Mouse (Mus musculus) midbrain, embryonic 11.5 days (tissue): ENCODE results near the gene Gcsam. TPM values are rescaled to one million over a fixed set of nuclear protein-coding genes. Genes with fewer than 3 reads are reported as not detected.

Experiments used
- ATAC-seq: fragments of 200-750 bp; cut with Nextera tagmentation; 2 replicates; pipeline ENCODE4 v1.8.0; 2017; ENCODE audit warnings: moderate TSS enrichment, moderate library complexity; ENCODE audit not compliant: low FRiP score
- DNase-seq: peaks from one replicate; pipeline ENCODE4 v3.0.0; 2015; ENCODE audit warnings: low spot score; ENCODE audit errors: missing footprints
- H3K27ac ChIP-seq: fragments of 300-500 bp; sonication (generic); 2 replicates; pipeline ENCODE4 v1.5.1; 2014; ENCODE audit warnings: low read depth, low read length
- H3K27me3 ChIP-seq: fragments of 300-500 bp; sonication (generic); 2 replicates; pipeline ENCODE4 v1.6.1; 2014; ENCODE audit warnings: mild to moderate bottlenecking, low read length, moderate library complexity, mixed read lengths; ENCODE audit not compliant: control insufficient read depth, insufficient read depth
- H3K36me3 ChIP-seq: fragments of 300-500 bp; sonication (generic); 2 replicates; pipeline ENCODE4 v1.6.1; 2014; ENCODE audit warnings: mild to moderate bottlenecking, low read length, moderate library complexity, mixed read lengths; ENCODE audit not compliant: control insufficient read depth, insufficient read depth
- H3K4me1 ChIP-seq: fragments of 300-500 bp; sonication (generic); 2 replicates; pipeline ENCODE4 v1.6.1; 2014; ENCODE audit warnings: low read length; ENCODE audit not compliant: control insufficient read depth, insufficient read depth
- H3K4me2 ChIP-seq: fragments of 300-500 bp; sonication (generic); 2 replicates; pipeline ENCODE4 v1.6.1; 2014; ENCODE audit warnings: mild to moderate bottlenecking, moderate library complexity
- H3K4me3 ChIP-seq: fragments of 300-500 bp; sonication (generic); 2 replicates; pipeline ENCODE4 v1.5.1; 2014; ENCODE audit warnings: low read depth, low read length
- H3K9ac ChIP-seq: fragments of 300-500 bp; sonication (generic); 2 replicates; pipeline ENCODE4 v1.6.1; 2014; ENCODE audit warnings: low read length
- H3K9me3 ChIP-seq: fragments of 300-500 bp; sonication (generic); 2 replicates; pipeline ENCODE4 v1.6.1; 2016; ENCODE audit warnings: low read length; ENCODE audit not compliant: control insufficient read depth
- WGBS: fragments of 180-500 bp; shearing (Covaris S2); extraction: QIAGEN DNeasy Blood & Tissue Kit; methylation state at CpG from one replicate; pipeline ENCODE4 v1.1.7; 2014; 5-methylcytosine and 5-hydroxymethylcytosine counted together
- polyA plus RNA-seq: library from polyadenylated mRNA; unstranded; fragments of >200 nt; fragmentation: Nextera tagmentation; extraction: Ambion mirVana; gene quantifications from 2 replicates; pipeline ENCODE4 v1.2.1, GENCODE M21; 2014

The Gcsam gene
- 0.14 TPM in 1 of 2 replicates, not detected in the other for polyA plus RNA-seq

DNA sequence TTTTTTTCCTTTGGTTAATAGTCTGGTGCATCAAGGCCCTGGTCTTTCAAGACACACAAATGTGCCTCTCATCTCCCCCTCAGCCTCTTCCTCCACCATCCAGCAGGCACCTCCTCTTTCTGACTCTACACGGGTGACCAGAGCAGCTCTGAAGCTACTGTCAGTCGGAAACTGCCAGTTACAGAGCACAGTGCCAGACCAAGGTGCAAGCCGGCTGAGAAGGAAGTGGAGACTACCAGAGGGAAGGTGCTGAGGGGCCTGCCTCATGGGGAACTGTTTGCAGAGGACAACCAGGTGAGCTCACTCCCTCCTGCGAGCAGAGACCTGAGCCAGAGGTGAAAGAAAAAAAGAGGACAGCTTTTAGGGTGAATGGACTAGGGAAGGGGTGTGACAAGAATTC is at the start of gene Gcsam:
TSS of gene Gcsam (plus strand) at position 114 of the 400 bp plus-strand sequence.
- Histone ChIP-seq H3K4me1 (no peaks in the 10 kb centered on the region), H3K9me3 (no peaks in the 10 kb centered on the region), H3K36me3 (no peaks in the 10 kb centered on the region), H3K4me2 (no peak within 1 kb of the TSS), H3K4me3 (no peak within 1 kb of the TSS), H3K9ac (no peak within 1 kb of the TSS), H3K27me3 (no peaks in the 10 kb centered on the region), H3K27ac (no peak within 1 kb of the TSS)
- no peak for ATAC-seq
- 73% methylated on average over 4 of the region's 4 CpGs for WGBS
- DNase-seq, result peak; percentile 35

DNA sequence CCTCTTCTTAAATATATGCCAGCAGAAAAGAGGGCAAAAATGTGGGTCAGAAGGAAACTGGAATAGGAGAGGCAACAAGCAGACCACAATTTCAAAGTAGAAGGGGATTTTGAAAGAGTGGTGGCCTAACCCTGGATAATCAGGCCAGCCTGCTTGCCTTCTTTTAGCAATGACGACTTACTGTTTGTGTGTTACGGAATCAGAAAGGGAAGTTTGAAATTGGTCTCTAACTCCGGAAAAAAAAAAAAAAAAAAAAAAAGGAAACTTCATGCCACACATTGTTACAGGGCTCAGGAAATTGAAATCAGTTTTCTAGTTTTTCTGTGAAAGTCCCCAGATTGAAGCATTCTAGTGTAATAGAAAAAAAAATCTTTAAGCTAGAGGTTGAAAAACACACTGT is 48.4 kb upstream of the Gcsam start:
- H3K27ac ChIP-seq, result no peak overlapping the region
- DNase-seq, result no peak
- H3K4me2 ChIP-seq, result no peak overlapping the region
- H3K4me1 ChIP-seq, result no peaks in the 10 kb centered on the region
- no peaks in the 10 kb centered on the region for H3K27me3 ChIP-seq
- H3K36me3 ChIP-seq, result no peaks in the 10 kb centered on the region
- H3K4me3 ChIP-seq, result no peak overlapping the region
- no peak overlapping the region for H3K9ac ChIP-seq
- H3K9me3 ChIP-seq, result no peaks in the 10 kb centered on the region
- 70% methylated on average over 3 of the region's 3 CpGs for WGBS
- no peak for ATAC-seq

DNA sequence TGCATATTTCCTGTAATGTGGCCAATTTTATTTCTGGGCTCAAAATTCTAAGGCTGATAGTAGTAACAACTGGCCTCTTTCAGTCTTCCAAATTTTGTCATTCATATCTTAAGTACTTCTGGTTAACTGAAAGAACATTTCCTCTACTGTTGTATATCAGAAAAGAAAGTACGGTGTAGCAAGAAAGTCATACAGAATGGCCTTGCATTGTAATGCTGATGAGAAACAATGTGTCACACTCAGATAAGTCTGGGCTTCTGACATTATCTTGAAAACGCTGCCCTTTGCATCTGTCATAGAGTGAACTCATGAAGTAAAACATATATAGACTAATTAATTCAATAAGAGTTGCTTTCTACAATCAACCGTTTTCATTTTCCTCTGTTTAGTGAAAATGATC is 37.9 kb upstream of the Gcsam start:
- Histone ChIP-seq H3K27me3 (no peaks in the 10 kb centered on the region), H3K4me3 (no peak overlapping the region), H3K9ac (no peak overlapping the region), H3K27ac (no peak overlapping the region), H3K4me2 (no peak overlapping the region), H3K36me3 (no peaks in the 10 kb centered on the region), H3K4me1 (no peaks in the 10 kb centered on the region), H3K9me3 (no peaks in the 10 kb centered on the region)
- WGBS, result 92% methylated on average over 3 of the region's 3 CpGs
- DNase-seq, result no peak
- ATAC-seq, result no peak

DNA sequence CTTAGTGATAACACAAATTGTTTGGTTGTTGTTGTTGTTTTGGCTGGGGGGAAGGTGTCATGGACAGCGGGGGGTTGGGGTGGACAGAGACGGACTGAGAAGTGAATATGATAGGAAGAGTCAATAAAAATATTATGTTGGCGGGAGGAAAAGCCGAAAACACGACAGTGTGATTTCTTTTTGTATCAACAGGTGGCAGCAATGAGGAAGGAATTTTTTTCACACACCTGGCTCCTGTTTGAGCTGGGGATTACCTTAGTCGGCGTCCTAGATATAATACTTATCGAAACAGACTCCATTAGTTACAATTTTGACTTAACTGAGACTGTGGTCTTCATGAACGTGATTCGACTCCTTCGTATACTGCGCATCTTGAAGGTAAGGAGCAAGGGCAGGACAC is 30.3 kb upstream of the Gcsam start:
- H3K9me3 ChIP-seq, result no peaks in the 10 kb centered on the region

DNA sequence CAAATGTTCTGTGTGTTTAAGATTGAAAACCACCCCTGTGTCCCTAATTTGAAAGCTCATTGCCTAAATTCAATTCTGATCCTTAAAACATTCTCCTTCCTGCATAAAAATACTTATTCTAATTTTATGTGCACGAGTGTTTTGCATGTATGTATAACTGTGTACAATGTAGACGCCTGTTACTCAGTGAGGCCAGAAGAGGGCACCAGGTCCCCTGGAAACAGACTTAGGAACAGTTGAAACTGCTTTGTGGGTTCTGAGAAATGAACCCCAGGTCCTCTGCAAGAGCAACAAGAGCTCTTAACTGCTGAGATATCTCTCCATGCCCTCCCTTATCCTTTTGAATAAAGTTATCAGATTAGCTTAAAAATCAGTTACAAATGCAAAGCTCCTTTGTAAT is 27.7 kb upstream of the Gcsam start:
- H3K4me1 ChIP-seq, result no peaks in the 10 kb centered on the region
- no peaks in the 10 kb centered on the region for H3K9me3 ChIP-seq
- H3K4me3 ChIP-seq, result no peak overlapping the region
- no peak overlapping the region for H3K9ac ChIP-seq
- no peak overlapping the region for H3K4me2 ChIP-seq
- no peaks in the 10 kb centered on the region for H3K36me3 ChIP-seq
- ATAC-seq, result no peak
- no peak overlapping the region for H3K27ac ChIP-seq
- H3K27me3 ChIP-seq, result no peaks in the 10 kb centered on the region
- DNase-seq, result peak; percentile 85
- WGBS, result 44% methylated on average over 2 of the region's 2 CpGs

More for the DNA sequence above, 30.3 kb upstream of the Gcsam start:
- H3K4me3 ChIP-seq, result no peak overlapping the region
- H3K27ac ChIP-seq, result no peak overlapping the region
- H3K4me1 ChIP-seq, result no peaks in the 10 kb centered on the region
- peak; percentile 23 for DNase-seq
- no peak overlapping the region for H3K9ac ChIP-seq
- H3K27me3 ChIP-seq, result no peaks in the 10 kb centered on the region
- WGBS, result 61% methylated on average over 12 of the region's 12 CpGs
- H3K4me2 ChIP-seq, result no peak overlapping the region
- ATAC-seq, result no peak
- no peaks in the 10 kb centered on the region for H3K36me3 ChIP-seq

DNA sequence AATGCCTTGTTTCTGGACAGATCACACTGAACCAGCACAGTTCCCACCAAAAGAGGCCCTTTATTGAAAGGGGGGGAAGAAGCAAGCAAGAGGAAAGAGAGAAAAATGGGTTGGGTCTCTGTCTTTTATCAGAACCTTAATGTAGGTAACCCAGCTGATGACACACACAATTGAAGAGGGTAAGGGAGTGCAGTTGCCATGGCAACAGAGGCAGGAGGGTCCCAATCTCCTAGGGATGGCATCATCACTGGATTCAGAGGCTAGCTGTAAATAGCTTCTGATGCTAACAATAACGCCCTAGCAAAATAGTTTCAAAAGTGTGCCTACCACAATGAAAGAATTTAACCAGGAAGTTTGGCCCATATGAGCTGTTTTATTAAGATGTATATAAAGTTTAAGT is 16.5 kb upstream of the Gcsam start:
- Histone ChIP-seq H3K4me1 (no peaks in the 10 kb centered on the region), H3K9me3 (no peaks in the 10 kb centered on the region), H3K4me2 (no peak overlapping the region), H3K27ac (no peak overlapping the region), H3K9ac (no peak overlapping the region), H3K27me3 (no peaks in the 10 kb centered on the region), H3K36me3 (no peaks in the 10 kb centered on the region), H3K4me3 (no peak overlapping the region)
- ATAC-seq, result 0 out of 2 replicates have a peak, but pooled peaks have one; percentile 50
- 58% methylated on average over 1 of the region's 1 CpGs for WGBS
- DNase-seq, result no peak

DNA sequence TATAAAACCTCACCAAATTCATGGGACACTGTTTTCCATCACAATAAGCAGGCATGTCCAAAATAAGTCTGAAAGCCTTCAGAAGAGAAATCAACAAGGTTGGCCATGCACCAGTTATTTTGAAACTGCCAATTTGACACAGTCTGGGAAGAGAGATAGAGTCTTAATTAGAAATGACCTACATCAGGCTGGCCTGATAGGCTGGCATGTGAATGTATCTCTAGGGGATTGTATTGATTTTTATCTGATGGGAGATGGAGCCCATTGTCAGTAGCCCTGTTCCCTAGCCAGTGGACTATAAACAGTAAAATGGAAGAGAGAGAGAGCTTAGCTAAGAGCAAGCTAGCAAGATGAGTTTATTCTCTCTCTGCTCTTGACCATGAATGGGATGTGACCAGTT is 14.7 kb upstream of the Gcsam start:
- no peaks in the 10 kb centered on the region for H3K36me3 ChIP-seq

DNA sequence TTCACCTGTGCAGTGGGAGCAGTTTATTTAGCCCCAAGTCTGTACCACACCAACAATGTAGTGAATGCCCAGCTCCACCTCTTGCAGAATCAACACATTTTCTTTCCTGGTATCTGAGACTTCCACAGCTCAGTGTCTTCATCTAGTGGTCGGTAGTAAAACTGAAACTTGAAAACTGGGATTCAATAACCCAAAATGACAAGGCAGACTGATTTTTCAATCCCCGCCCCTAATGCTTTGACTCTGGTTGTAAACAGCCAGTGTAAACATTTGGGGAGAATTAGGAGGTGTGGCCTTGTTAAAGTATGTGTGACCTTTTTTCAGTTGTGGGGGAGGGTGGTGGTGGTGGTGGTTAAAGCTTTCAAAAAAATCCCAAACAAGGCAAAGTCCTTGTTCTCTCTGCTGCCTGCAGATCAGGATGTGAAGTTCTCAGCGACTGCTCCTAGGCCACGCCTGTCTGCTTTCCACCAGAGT is 1.7 kb upstream of the Gcsam start:
- no peak overlapping the region for H3K9ac ChIP-seq
- no peaks in the 10 kb centered on the region for H3K9me3 ChIP-seq
- DNase-seq (no peak), ATAC-seq (peak; percentile 22; the same call in 1 of the 2 replicates)
- H3K4me3 ChIP-seq, result no peak overlapping the region
- WGBS, result 56% methylated on average over 4 of the region's 4 CpGs
- H3K36me3 ChIP-seq, result no peaks in the 10 kb centered on the region
- no peak overlapping the region for H3K4me2 ChIP-seq
- H3K27ac ChIP-seq, result no peak overlapping the region
- H3K27me3 ChIP-seq, result no peaks in the 10 kb centered on the region
- no peaks in the 10 kb centered on the region for H3K4me1 ChIP-seq

More for the DNA sequence above, 14.7 kb upstream of the Gcsam start:
- H3K27me3 ChIP-seq, result no peaks in the 10 kb centered on the region
- DNase-seq (no peak), ATAC-seq (peak; percentile 63; the same call in 1 of the 2 replicates)
- no peaks in the 10 kb centered on the region for H3K9me3 ChIP-seq
- H3K4me1 ChIP-seq, result no peaks in the 10 kb centered on the region
- no peak overlapping the region for H3K9ac ChIP-seq
- no peak overlapping the region for H3K4me3 ChIP-seq
- no peak overlapping the region for H3K4me2 ChIP-seq
- no peak overlapping the region for H3K27ac ChIP-seq

DNA sequence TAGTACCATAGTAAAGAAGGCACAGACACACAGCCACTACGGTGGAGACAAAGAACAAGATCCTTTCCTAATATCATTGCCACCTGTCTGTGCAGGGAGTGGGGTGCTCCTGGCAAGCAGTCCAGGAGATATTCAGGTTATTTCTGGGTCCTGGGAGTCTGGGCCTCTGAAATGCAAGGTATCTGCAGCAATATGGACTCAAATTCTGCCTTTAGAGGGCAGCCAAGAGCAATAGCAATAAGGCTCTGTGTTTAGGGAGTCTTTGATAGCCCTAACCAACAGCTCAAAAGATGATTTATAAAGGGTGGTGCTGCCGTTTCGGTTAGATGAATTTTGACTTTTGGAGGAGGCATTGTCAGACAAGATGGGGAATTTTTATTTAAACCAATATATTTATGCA is 880 bp upstream of the Gcsam start:
- no peaks in the 10 kb centered on the region for H3K9me3 ChIP-seq
- no peak overlapping the region for H3K9ac ChIP-seq
- no peak overlapping the region for H3K4me2 ChIP-seq
- DNase-seq (no peak), ATAC-seq (no peak)
- H3K27me3 ChIP-seq, result no peaks in the 10 kb centered on the region
- WGBS, result 85% methylated on average over 3 of the region's 3 CpGs
- no peak overlapping the region for H3K27ac ChIP-seq
- H3K36me3 ChIP-seq, result no peaks in the 10 kb centered on the region
- H3K4me3 ChIP-seq, result no peak overlapping the region
- no peaks in the 10 kb centered on the region for H3K4me1 ChIP-seq
